ENCODE assay signal across 8 mouse cellular contexts in the genomic region with DNA sequence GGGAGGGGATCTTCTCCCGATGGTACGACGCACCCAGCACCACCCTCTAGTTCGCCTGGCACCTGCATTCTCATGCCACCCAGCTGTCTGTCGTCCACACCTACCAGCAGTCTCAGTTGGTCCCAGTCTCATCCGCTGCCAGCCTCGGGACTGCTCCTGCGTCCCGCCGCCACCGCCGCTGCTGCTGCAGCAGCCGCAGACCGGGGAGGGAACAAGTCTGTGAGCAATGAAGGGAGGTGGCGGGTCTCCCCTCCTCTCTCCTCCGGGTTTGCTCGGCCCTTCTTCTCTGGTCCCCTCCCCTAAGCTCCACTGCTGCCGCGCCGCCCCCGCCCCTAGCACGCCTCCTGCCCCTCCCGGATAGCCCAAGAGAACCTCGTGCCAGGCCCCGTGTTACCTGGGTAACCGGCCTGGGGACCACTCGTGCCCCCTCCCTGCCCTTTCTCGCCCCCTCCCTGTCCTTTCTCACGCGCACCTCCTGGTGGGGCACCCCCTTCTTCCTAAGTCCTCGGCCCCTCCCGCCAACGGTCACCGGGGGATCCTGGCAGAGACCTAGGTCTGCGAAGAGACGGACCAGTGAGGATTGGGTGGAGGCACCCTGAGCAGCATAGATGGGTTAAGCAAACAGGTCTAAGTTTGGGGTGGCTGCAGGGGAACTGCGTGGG. TPM values are rescaled to one million over a fixed set of nuclear protein-coding genes. Genes with fewer than 3 reads are reported as not detected.
DNase-seq lines count a peak whose midpoint lies in the region; ATAC-seq and TF ChIP-seq lines count a peak whose summit lies in the region.

A gene (minus strand): TSS at position 197 of the 662 bp plus-strand sequence.
A gene (minus strand): TSS at position 311 of the 662 bp plus-strand sequence.

- peak within 1 kb of the TSS; percentile 46 for H3K4me3 ChIP-seq in heart, adult 2 months
- peak within 1 kb of the TSS; percentile 54 for H3K4me3 ChIP-seq in kidney, embryonic 15.5 days (replicated peaks)
- peak within 1 kb of the TSS; percentile 45 for H3K4me3 ChIP-seq in liver, embryonic 11.5 days (ENCODE audit: low read depth, low read length)
- peak within 1 kb of the TSS; percentile 38 for H3K4me3 ChIP-seq in neural tube, embryonic 11.5 days (ENCODE audit: low read depth, low read length)

- peak; percentile 18; the same call in 1 of the 2 replicates for ATAC-seq in kidney, embryonic 15.5 days (replicated peaks; ENCODE audit: low FRiP score)
- no peak for ATAC-seq in liver, embryonic 11.5 days (replicated peaks; ENCODE audit: low FRiP score)
- ATAC-seq in neural tube, embryonic 11.5 days (ENCODE audit: insufficient read depth, low FRiP score, low TSS enrichment): no peak

- H3K4me2 ChIP-seq in kidney, embryonic 15.5 days: peak within 1 kb of the TSS; percentile 92
- H3K4me2 ChIP-seq in liver, embryonic 11.5 days: peak within 1 kb of the TSS; percentile 99
- peak within 1 kb of the TSS; percentile 84 for H3K4me2 ChIP-seq in neural tube, embryonic 11.5 days (ENCODE audit: low read depth)

- H3K27ac ChIP-seq in heart, adult 2 months: peak within 1 kb of the TSS; percentile 36
- H3K27ac ChIP-seq in kidney, embryonic 15.5 days: peak within 1 kb of the TSS; percentile 99
- peak within 1 kb of the TSS; percentile 64; the same call in 1 of the 2 replicates for H3K27ac ChIP-seq in liver, embryonic 11.5 days (ENCODE audit: low read depth, low read length)
- peak within 1 kb of the TSS; percentile 47; the same call in 1 of the 2 replicates for H3K27ac ChIP-seq in neural tube, embryonic 11.5 days (ENCODE audit: low read depth, low read length)

- H3K9ac ChIP-seq in heart, adult 2 months (ENCODE audit: low read depth, low read length): peak within 1 kb of the TSS; percentile 79
- peak within 1 kb of the TSS; percentile 62 for H3K9ac ChIP-seq in kidney, embryonic 15.5 days
- H3K9ac ChIP-seq in liver, embryonic 11.5 days (ENCODE audit: low read depth, low read length): peak within 1 kb of the TSS; percentile 59
- peak within 1 kb of the TSS; percentile 70 for H3K9ac ChIP-seq in neural tube, embryonic 11.5 days (ENCODE audit: low read length)

- H3K9me3 ChIP-seq in kidney, embryonic 15.5 days (replicated peaks): no peaks in the 10 kb centered on the region
- no peaks in the 10 kb centered on the region for H3K9me3 ChIP-seq in liver, embryonic 11.5 days (ENCODE audit: control insufficient read depth, low read length)
- H3K9me3 ChIP-seq in neural tube, embryonic 11.5 days (ENCODE audit: control insufficient read depth, low read length): no peaks in the 10 kb centered on the region

- 4% methylated on average over 35 of the region's 37 CpGs for WGBS in heart, adult 2 months
- 1% methylated on average over 37 of the region's 37 CpGs for WGBS in kidney, embryonic 15.5 days
- 3% methylated on average over 37 of the region's 37 CpGs for WGBS in liver, embryonic 11.5 days
- 2% methylated on average over 28 of the region's 37 CpGs for WGBS in neural tube, embryonic 11.5 days

- H3K27me3 ChIP-seq in heart, adult 2 months (ENCODE audit: control insufficient read depth, insufficient read depth, low read length): no peaks in the 10 kb centered on the region
- H3K27me3 ChIP-seq in kidney, embryonic 15.5 days: no peaks in the 10 kb centered on the region
- H3K27me3 ChIP-seq in liver, embryonic 11.5 days (replicated peaks; ENCODE audit: control insufficient read depth, insufficient read depth, low read length): no peaks in the 10 kb centered on the region
- H3K27me3 ChIP-seq in neural tube, embryonic 11.5 days (ENCODE audit: control insufficient read depth, insufficient read depth, low read length): no peaks in the 10 kb centered on the region

- TF ChIP-seq EP300 in heart, adult 2 months (IDR thresholded peaks at IDR 0.05; ENCODE audit: insufficient read depth, low read depth, low read length): no peak

- intact Hi-C loops in heart, adult 2 months (cut with DNase I): no loop called here

- no peaks in the 10 kb centered on the region for H3K79me2 ChIP-seq in heart, adult 2 months (replicated peaks; ENCODE audit: control insufficient read depth, insufficient read depth, low read length)

- peaks cover 7% of the 10 kb centered on the region for H3K4me1 ChIP-seq in heart, adult 2 months (ENCODE audit: control insufficient read depth, insufficient read depth, low read length)
- peaks cover 77% of the 10 kb centered on the region for H3K4me1 ChIP-seq in kidney, embryonic 15.5 days
- peaks cover 57% of the 10 kb centered on the region for H3K4me1 ChIP-seq in liver, embryonic 11.5 days (replicated peaks; ENCODE audit: control insufficient read depth, insufficient read depth, low read length)
- H3K4me1 ChIP-seq in neural tube, embryonic 11.5 days (ENCODE audit: control insufficient read depth, insufficient read depth, low read length): peaks cover 37% of the 10 kb centered on the region

- H3K36me3 ChIP-seq in heart, adult 2 months (ENCODE audit: control insufficient read depth, insufficient read depth, low read length): peaks cover 3% of the 10 kb centered on the region; the same call in 1 of the 2 replicates
- peaks cover 32% of the 10 kb centered on the region for H3K36me3 ChIP-seq in kidney, embryonic 15.5 days
- H3K36me3 ChIP-seq in liver, embryonic 11.5 days (ENCODE audit: control insufficient read depth, insufficient read depth, low read length): peaks cover 31% of the 10 kb centered on the region
- H3K36me3 ChIP-seq in neural tube, embryonic 11.5 days (ENCODE audit: control insufficient read depth, insufficient read depth, low read length): peaks cover 12% of the 10 kb centered on the region

- TF ChIP-seq CTCF in heart, adult 2 months (IDR thresholded peaks at IDR 0.05): no peak

- peak; percentile 56 for TF ChIP-seq POLR2A in heart, adult 2 months (IDR thresholded peaks at IDR 0.05; ENCODE audit: insufficient read depth, low read depth, low read length)

- peak; percentile 49 for DNase-seq in 3134 (ENCODE audit: extremely low read depth, insufficient read length, low spot score)
- DNase-seq in Muller cell, postnatal 12 days (ENCODE audit: inconsistent ontology term): peak; percentile 78
- DNase-seq in embryo, embryonic 10 days (ENCODE audit: low spot score): peak; percentile 68
- peak; percentile 63 to 65 for DNase-seq in heart, adult 2 months
- peak; percentile 71 for DNase-seq in liver, embryonic 11.5 days (ENCODE audit: low spot score)
- DNase-seq in neural tube, embryonic 11.5 days (ENCODE audit: low spot score): peak; percentile 60
- peak; percentile 73 to 84 for DNase-seq in thymus, postnatal 36 days

RNA-seq across cellular contexts. Expression of the first gene that starts in this region (rescaled TPM):
- 10 to 100 TPM; 15.9 to 25.8 TPM for total RNA-seq in heart, adult 2 months (2021)
- polyA plus RNA-seq in heart, adult 2 months (2012; rRNA removed): 21.7 and 24.3 TPM in 2 replicates
- 52.6 and 61.2 TPM in 2 replicates for polyA plus RNA-seq in kidney, embryonic 15.5 days (2015; fragmentation: Nextera tagmentation; extraction: Ambion mirVana)
- 19.8 and 52.9 TPM in 2 replicates for polyA plus RNA-seq in liver, embryonic 11.5 days (2014; fragmentation: Nextera tagmentation; extraction: Ambion mirVana)
- 14.3 and 19.4 TPM in 2 replicates for polyA plus RNA-seq in neural tube, embryonic 11.5 days (2014; fragmentation: Nextera tagmentation; extraction: Ambion mirVana)

RNA-seq across cellular contexts. Expression of the second gene that starts in this region (rescaled TPM):
- total RNA-seq in heart, adult 2 months (2021): under 1 TPM; 0.63 to 0.77 TPM
- polyA plus RNA-seq in heart, adult 2 months (2012; rRNA removed): 5.7 and 8.0 TPM in 2 replicates
- polyA plus RNA-seq in kidney, embryonic 15.5 days (2015; fragmentation: Nextera tagmentation; extraction: Ambion mirVana): 5.4 and 7.2 TPM in 2 replicates
- polyA plus RNA-seq in liver, embryonic 11.5 days (2014; fragmentation: Nextera tagmentation; extraction: Ambion mirVana): 4.5 and 5.4 TPM in 2 replicates
- polyA plus RNA-seq in neural tube, embryonic 11.5 days (2014; fragmentation: Nextera tagmentation; extraction: Ambion mirVana): 6.2 and 6.9 TPM in 2 replicates

Comparison
In these comparisons a context has a peak if more than half of its experiments do, and no peak if none do; other contexts are left out.
1. H3K27ac ChIP-seq: peak in every context shown above with its lines; median percentile 99 in kidney, embryonic 15.5 days; 64 in liver, embryonic 11.5 days; 47 in neural tube, embryonic 11.5 days; 36 in heart, adult 2 months.